Mouse (Mus musculus) spleen, adult 2 months (tissue): Measurements from ENCODE around the gene Rras2. TPM values are rescaled to one million over a fixed set of nuclear protein-coding genes. Genes with fewer than 3 reads are reported as not detected.

Experiments used
- DNase-seq, 2 experiments: peaks; one replicate each; pipeline versions ENCODE4 v3.0.0 to v3.0.0-alpha.2; 2012 to 2021; ENCODE audit warnings: low spot score in 2 of 2, low read depth in 1 of 2
- H3K27ac ChIP-seq: fragments of 200-500 bp; 2 replicates; pipeline ENCODE4 v1.5.1; 2012; ENCODE audit warnings: low read length, inconsistent platforms; ENCODE audit not compliant: insufficient read depth
- H3K27me3 ChIP-seq: fragments of 200-500 bp; 2 replicates; pipeline ENCODE4 v1.6.1; 2012; ENCODE audit warnings: mild to moderate bottlenecking, moderate library complexity, low read length, inconsistent platforms; ENCODE audit not compliant: control insufficient read depth, insufficient read depth
- H3K36me3 ChIP-seq: fragments of 200-500 bp; 2 replicates; pipeline ENCODE4 v1.6.1; 2012; ENCODE audit warnings: mild to moderate bottlenecking, low read length, inconsistent platforms; ENCODE audit not compliant: control insufficient read depth, insufficient read depth
- H3K4me1 ChIP-seq: fragments of 200-500 bp; 2 replicates; pipeline ENCODE4 v1.6.1; 2011; ENCODE audit warnings: inconsistent platforms; ENCODE audit not compliant: control insufficient read depth, insufficient read depth, insufficient read length
- H3K4me3 ChIP-seq: fragments of 200-500 bp; 2 replicates; pipeline ENCODE4 v1.5.1; 2011; ENCODE audit warnings: mild to moderate bottlenecking, inconsistent platforms; ENCODE audit not compliant: insufficient read depth, insufficient read length; ENCODE audit errors: extremely low read depth
- CTCF ChIP-seq: fragments of 200-500 bp; IDR thresholded peaks from 2 replicates; pipeline ENCODE4 v1.5.1; 2011; ENCODE audit warnings: mild to moderate bottlenecking, inconsistent platforms; ENCODE audit not compliant: insufficient read depth, insufficient read length, insufficient replicate concordance; ENCODE audit errors: extremely low read depth
- POLR2A ChIP-seq: fragments of 200-500 bp; IDR thresholded peaks from 2 replicates; pipeline ENCODE4 v1.6.1; 2011; ENCODE audit warnings: low read depth, low read length, inconsistent platforms
- WGBS: fragments of 180-500 bp; shearing (Covaris S2); methylation state at CpG from one replicate; pipeline ENCODE4 v1.1.7; 2018; 5-methylcytosine and 5-hydroxymethylcytosine counted together
- polyA plus RNA-seq: library from polyadenylated mRNA; depleted of rRNA; stranded (reverse); fragments of >200 nt; gene quantifications from 2 replicates; pipeline ENCODE4 v1.2.3, GENCODE M21; 2012

The Rras2 gene
- polyA plus RNA-seq, 1 experiment = 14.4 TPM

- no peak overlapping the region for H3K4me3 ChIP-seq
- no peaks in the 10 kb centered on the region for H3K27me3 ChIP-seq
- DNase-seq = no peak
- H3K4me1 ChIP-seq = no peaks in the 10 kb centered on the region
- 92% methylated on average over 4 of the region's 4 CpGs for whole genome bisulfite sequencing
- peaks cover 9% of the 10 kb centered on the region for H3K36me3 ChIP-seq
- TF ChIP-seq POLR2A = no peak
- TF ChIP-seq CTCF = no peak
- H3K27ac ChIP-seq = no peak overlapping the region
Measured at GRCm38 (mm10) chr7:114041349-114041748, 76.2 kb downstream of the Rras2 start.

GRCm38 (mm10) chr7:114037237-114037636, 80.3 kb downstream of the Rras2 start:
- no peaks in the 10 kb centered on the region for H3K4me1 ChIP-seq
- TF ChIP-seq CTCF (no peak), POLR2A (no peak)

GRCm38 (mm10) chr7:114029596-114029995, 88.0 kb downstream of the Rras2 start:
- Histone ChIP-seq H3K4me3 (no peak overlapping the region), H3K4me1 (no peaks in the 10 kb centered on the region), H3K27me3 (no peaks in the 10 kb centered on the region), H3K27ac (no peak overlapping the region), H3K36me3 (no peaks in the 10 kb centered on the region)
- TF ChIP-seq CTCF = no peak
- no peak for TF ChIP-seq POLR2A
- WGBS = 83% methylated on average over 6 of the region's 6 CpGs
- no peak for DNase-seq

More at GRCm38 (mm10) chr7:114037237-114037636, 80.3 kb downstream of the Rras2 start:
- H3K27me3 ChIP-seq = no peaks in the 10 kb centered on the region
- H3K27ac ChIP-seq = no peak overlapping the region
- DNase-seq = no peak
- H3K4me3 ChIP-seq = no peak overlapping the region
- peaks cover 7% of the 10 kb centered on the region for H3K36me3 ChIP-seq
- 80% methylated on average over 4 of the region's 4 CpGs for WGBS

GRCm38 (mm10) chr7:114028828-114029227, 88.8 kb downstream of the Rras2 start:
- no peaks in the 10 kb centered on the region for H3K36me3 ChIP-seq
- TF ChIP-seq POLR2A = no peak
- H3K4me3 ChIP-seq = no peak overlapping the region
- DNase-seq = no peak
- no peaks in the 10 kb centered on the region for H3K27me3 ChIP-seq
- H3K4me1 ChIP-seq = no peaks in the 10 kb centered on the region
- 89% methylated on average over 5 of the region's 5 CpGs for WGBS
- H3K27ac ChIP-seq = no peak overlapping the region

- Histone ChIP-seq H3K4me3 (no peak overlapping the region), H3K4me1 (no peaks in the 10 kb centered on the region), H3K36me3 (no peaks in the 10 kb centered on the region), H3K27ac (no peak overlapping the region), H3K27me3 (no peaks in the 10 kb centered on the region)
- TF ChIP-seq POLR2A (no peak), CTCF (no peak)
- WGBS = 81% methylated on average over 3 of the region's 3 CpGs
- no peak for DNase-seq
Measured at GRCm38 (mm10) chr7:114027406-114027805, 90.2 kb downstream of the Rras2 start.

GRCm38 (mm10) chr7:114026923-114027322, 90.7 kb downstream of the Rras2 start:
- TF ChIP-seq CTCF (no peak), POLR2A (no peak)
- no peak for DNase-seq
- WGBS = 89% methylated on average over 8 of the region's 8 CpGs
- H3K4me1 ChIP-seq = no peaks in the 10 kb centered on the region
- H3K27me3 ChIP-seq = no peaks in the 10 kb centered on the region
- H3K36me3 ChIP-seq = no peaks in the 10 kb centered on the region
- no peak overlapping the region for H3K27ac ChIP-seq
- no peak overlapping the region for H3K4me3 ChIP-seq

- Histone ChIP-seq H3K4me1 (no peaks in the 10 kb centered on the region; the same call in 1 of the 2 replicates), H3K27ac (no peak overlapping the region), H3K27me3 (no peaks in the 10 kb centered on the region), H3K36me3 (no peaks in the 10 kb centered on the region), H3K4me3 (peak overlapping the region; percentile 65)
- TF ChIP-seq CTCF = peak; percentile 50; the same call in 1 of the 2 replicates
- TF ChIP-seq POLR2A = no peak
- 1% methylated on average over 11 of the region's 11 CpGs for WGBS
- peak; percentile 27 to 54 for DNase-seq
Measured at GRCm38 (mm10) chr7:114020704-114021093, 96.9 kb downstream of the Rras2 start.
